Mouse (Mus musculus): Measurements from ENCODE around the gene Susd1.

Gene Susd1

DNA sequence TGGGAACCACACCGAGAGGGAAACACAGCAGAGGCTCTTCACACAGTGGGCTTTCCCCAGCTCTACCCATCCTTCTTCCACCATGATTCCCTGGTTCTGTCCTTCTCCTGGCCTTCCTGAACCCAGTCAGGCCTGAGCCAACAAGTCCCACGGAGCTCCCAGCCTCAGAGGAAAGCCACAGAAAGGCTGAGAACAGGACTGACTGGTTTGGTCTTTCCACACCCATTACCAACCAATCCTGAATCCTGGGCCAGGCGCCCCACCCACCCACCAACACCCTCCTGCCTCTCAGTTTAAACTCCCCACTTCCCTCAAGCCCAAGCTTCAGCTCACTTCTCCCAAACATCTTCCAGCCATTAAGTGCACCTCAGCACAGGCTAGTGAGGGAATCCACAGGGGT, 4.4 kb downstream of the Susd1 start:
- no peak for DNase-seq (ENCODE audit: low read depth)

DNA sequence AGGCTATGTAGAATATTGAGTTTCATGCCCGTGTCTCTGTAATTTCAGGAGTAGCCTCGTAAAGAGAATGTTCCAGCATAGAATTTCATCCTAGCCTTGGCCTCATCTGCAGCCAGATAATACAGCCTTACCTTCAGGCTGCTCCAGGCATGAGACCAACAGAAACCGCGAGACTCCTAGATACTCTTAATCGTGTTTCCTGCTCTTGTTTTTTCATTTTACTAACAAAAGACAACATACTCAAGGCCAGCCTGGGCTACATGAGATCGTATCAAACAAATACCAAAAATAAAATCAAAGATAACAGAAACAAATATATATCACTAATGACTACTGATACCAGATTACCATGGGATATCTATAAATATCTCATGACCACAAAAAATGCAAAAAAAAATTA, 9.3 kb downstream of the Susd1 start:
- no peak for DNase-seq (ENCODE audit: low read depth)

DNA sequence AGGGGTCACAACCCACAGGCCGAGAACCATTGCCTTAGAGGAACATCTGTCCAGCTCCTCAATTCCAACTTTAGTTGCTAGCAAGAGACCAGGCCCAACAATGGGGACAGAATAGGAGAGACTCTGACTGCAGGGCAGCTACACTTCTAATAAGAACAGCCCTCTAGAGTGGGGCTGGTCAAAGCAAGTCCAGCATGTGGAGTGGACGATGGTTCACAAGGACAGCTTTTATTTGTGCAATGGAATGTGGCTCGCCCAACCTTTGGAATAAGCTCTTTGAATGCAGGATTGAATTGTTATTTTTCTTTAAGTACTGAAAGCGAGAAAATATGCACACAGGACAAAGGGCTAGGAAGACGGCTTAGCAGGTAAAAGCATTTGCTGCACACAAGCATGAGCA, 12.0 kb downstream of the Susd1 start:
- DNase-seq (ENCODE audit: low read depth): no peak

DNA sequence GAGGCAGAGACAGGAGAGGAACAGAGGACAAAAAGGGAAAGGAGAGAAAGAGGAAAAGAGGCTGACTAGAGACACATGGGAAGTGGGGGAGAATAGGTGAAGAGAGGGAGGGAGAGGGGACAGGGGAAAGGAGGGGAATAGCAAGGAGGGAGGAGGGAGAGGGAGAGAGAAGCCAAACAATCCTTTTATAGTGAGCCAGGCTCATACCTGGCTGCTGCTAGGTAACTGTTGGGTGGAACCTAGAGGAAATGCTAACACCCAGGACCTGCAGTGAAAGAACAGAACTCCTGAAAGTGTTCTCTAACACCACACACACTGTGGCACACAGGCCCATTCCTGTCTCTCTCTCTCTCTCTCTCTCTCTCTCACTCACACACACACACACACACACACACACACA, 15.6 kb downstream of the Susd1 start:
- DNase-seq (ENCODE audit: low read depth): no peak

DNA sequence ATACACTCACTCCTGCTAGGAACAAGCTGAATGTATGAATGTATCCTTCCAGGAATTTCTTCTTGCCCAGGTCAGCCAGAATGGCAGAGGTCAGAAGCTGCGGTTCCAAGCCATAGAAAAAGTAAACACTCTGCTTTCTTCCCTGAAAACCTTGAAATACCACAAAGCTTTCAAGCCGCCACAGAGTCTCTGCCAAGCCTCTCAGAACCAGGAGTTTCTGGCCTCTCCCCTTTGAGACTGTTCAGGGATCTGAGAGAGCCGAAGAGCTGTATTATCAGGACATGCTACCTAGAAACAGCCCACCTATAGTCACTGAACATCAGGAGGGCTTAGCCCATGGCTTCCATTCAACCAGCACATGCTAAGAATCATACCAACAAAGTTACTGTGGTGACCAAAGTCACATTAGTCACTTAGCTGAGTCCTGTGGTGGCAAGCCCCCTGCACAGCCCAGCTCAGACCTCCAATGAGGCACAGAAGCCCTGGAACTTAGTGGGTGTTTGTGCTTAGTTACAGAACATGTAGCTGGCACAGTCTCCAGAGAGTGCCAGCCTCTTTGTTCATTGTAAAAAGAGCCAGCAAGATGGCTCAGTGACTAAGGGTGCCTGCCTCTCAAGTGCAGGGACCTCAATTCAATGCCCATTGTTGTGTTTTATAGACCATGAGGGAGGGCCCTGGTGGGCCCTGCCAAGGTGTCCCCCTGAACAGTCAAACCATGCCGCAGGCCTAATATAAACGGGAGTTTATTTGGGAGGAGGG, 16.2 kb downstream of the Susd1 start:
- DNase-seq (ENCODE audit: low read depth): no peak

DNA sequence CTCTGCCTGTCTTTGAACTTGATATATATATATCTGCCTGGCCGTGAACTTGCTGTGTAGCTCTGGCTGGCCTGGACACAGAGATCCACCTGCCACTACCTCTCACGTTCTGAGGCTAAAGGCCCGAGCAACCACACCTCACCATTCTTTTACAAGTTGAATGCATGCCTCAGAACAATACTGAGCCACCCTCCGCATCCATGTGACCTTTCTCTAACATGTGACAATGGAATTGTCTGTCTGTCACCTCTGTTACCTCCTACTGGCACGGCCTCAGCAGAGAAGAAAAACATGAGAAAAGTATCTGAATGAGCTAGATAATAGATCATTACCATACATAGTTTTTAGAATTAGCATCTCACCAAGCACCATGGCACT, 17.1 kb downstream of the Susd1 start:
- DNase-seq (ENCODE audit: low read depth): no peak

DNA sequence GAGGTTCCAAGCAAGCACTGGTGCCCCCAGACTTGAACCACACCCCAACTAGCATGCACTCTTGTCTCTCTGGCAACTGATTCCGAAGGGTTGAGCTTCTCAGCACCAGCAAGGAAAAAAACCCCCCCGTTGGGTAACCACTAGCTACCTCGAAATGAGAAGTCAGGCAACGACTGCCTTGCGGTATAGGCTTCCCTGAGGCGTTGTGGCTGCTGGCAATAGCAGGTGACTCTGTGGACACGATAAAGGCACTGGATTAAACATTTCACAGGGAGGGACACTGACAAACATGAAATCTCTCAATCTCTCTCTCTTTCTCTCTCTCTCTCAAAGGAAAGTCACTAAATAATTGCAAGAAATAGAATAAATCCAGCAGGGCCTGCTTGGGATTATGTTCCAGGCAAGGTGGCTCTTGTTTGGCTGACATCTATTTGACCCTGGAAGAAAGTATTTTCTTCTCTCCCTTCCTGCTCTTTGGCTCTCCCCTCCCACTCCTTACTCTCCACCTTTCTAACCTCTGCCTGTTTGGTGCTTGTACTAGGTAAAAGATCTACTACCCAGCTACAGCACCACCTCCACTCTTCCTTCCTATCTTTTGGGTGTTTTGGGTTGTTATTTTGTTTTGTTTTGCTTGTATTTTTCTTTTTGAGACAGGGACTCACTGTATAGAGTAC, 17.6 kb downstream of the Susd1 start:
- DNase-seq (ENCODE audit: low read depth): no peak

DNA sequence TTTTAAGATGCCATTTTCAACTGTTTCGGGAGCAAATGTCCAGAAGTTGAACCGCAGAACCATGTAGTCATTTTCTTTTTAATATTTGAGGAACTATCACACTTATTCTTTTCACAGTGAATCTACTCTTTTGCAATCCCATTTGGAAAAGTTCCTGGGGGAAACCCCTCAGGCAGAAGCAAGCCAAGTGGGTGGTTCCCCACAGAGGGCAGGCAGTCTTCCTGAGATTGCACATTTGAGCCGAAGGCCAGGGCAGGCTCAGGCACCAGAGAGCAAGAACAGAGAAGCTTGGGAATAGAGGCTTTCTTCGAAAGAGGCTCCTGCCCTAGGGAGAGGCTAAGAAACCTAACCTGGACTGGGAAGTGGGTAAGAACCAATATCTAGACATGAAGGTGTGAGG, 19.2 kb downstream of the Susd1 start:
- DNase-seq (ENCODE audit: low read depth): no peak

DNA sequence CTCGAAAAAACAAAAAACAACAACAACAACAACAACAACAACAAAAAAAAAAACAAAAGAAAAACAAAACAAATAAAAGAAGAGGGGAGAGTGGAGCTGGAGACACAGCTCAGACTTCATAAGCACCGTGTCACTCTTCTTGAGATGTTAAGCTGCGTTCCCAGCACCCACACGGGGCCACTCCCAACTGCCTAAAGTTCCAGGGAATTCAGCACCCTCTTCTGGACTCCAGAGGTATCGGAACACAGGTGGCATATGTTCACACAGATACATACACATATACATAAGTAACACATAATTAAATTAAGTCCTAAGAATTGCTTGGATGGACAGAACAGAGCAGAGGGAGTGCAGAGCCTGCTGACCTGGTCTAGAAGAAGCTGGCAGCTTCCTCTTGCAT, 25.0 kb downstream of the Susd1 start:
- no peak for DNase-seq (ENCODE audit: low read depth)

DNA sequence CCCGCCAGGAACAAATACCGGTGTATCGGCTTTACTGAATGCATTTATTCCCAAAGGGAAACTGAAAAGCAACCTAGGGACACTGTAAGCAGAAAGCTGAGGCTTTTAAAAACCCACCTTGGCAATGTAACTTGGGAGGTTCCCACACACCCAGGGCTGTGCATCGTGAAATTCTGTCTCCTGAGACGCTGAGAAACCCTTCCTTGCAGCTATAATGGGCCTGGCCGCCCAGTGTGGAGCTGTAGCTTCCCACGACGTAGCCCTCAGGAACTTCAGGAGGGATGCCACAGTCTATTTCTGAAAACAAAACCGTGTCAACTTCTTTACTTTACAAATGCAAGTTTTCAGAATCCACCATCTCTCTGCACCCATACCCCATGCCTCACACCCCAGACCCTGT, 27.3 kb downstream of the Susd1 start:
- DNase-seq (ENCODE audit: low read depth): no peak

DNA sequence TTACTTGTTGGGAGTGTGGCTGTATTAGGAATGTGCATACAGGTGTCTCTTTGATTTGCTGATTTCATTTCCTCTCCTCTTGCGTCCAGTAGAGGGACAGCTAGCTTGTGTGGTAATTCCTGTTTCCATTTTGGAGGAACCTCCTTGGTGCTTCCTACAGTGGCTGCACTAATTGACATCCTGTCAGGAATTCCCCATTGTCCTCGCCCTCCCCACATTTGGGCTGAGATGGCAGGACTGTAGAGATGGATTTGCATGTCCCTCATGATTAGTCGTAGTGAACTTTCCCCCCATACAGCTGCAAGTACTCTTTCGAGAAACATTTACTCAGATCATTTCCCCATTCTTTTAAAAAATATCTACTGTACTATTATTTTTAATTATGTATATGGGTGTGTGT, 30.7 kb downstream of the Susd1 start:
- no peak for DNase-seq (ENCODE audit: low read depth)

DNA sequence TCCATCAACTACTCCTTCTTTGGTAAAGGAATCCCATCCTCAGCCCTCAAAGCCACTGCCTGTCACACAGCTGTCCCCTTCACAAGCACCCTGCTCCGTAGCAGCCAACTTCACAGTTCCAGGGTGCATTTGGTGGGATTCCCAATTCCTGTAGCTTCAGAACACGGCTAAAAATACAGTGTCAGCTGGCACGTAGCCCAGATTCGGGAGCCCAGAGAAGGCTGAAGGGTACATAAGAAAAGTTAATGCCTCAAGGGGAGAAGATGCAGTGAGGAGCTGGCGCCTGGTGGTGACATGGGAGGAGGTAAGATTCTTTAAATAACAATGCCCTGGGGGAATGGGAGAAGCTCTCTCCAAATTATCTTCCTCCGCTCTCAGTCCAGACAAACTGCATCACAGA, 34.1 kb downstream of the Susd1 start:
- no peak for DNase-seq (ENCODE audit: low read depth)

DNA sequence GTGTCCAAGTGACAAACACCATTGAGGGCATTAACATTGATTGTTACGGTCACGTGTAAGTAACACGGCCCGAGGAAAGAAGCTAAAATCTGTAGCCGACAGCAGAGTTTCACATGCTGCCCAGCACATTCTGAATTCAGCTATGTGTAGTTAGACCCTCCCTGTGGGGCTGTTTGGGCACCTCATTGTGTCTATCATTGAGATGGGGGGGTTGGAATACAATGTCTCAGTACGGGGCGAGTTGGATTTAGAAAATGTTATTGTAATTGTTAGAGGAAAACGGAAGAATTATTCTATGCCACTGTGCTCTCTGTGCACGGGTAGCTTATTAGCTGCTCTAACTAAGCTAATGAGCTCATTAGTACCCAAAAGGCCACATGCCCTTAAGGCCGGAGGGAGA, 37.5 kb downstream of the Susd1 start:
- no peak for DNase-seq (ENCODE audit: low read depth)

DNA sequence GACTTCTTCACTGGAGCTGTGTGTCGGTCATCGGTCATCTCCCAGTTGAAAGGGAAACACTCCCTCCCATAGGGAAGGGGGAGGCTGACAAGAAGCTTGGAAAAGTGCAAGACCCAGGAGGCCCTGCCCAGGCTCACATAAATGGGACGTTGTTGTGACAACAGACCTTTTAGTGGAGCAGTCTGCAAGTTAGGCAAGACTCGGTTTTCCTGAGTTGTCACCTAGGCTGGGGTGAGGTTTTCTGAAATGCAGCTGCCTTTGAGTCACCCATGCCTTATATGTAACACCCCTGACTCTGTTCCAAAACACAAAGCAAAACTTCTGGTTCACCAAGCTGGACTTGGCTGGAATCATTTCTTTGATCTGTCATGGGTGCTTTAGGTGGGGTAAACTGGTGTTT, 39.1 kb downstream of the Susd1 start:
- DNase-seq (ENCODE audit: low read depth): no peak

DNA sequence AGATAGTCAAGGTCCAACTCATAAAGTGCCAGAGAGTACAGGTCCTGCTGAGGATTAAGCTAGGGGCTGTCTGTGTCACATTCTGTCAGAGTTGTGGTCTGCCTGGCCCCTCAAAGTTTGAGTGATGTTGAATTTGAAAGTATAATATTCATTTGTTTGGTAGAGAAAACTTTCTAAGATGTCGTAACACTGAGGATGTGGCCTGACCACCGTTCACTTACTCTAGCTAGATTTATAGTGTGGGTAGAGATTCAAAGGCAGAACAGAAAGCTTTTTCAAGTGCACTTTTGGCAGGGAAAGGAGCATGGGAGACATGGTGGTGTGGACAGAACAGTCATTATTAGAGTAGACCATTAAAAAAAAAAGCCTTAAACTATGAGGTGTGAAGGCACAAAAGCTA, 42.9 kb downstream of the Susd1 start:
- DNase-seq (ENCODE audit: low read depth): no peak

DNA sequence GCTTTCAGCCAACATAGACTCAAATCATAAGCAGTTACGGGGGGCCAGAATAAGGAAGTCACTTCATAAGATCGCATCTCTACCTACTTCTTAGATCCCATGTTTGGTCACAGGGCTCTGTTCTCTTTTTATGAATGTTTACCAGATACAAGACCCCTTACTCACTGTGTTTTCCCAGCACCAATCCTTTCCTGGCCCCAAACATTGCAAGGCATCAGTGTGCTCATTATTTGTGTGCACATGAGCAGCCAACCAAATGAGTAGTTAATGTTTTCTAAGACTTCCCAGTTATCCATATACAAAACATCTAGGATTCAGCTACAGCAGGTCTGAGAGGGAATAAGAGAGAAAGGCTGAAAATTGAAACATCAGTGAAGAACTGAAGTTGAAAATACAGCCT, 44.3 kb downstream of the Susd1 start:
- no peak for DNase-seq (ENCODE audit: low read depth)

DNA sequence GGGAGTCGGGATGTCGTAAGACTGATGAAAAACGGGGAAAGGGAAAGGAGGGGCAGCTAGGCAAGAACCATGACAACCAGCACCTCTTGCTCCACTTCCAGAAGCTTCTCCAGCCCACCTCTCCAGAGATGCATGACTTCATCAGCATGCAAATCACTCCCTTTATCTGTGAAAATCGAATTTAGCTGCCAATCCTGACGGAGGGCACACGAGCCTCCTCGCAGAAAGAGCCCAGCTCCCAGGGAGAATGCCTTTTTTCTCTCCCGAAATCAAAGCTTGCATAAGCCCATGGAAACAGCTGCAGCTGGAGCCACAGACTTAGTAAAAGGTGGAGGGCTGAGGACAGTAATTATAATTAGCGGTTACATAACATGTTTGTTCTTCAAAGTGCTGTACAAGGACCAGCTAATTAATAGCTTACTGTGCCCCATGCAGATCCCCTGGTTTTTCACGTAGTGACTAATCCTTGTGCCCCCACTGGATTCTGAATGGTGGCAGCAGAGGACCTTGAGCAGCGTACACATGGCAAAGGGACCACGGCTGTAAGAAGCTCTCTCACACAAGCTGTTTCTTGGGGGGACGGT, 49.9 kb downstream of the Susd1 start:
- no peak for DNase-seq (ENCODE audit: low read depth)

DNA sequence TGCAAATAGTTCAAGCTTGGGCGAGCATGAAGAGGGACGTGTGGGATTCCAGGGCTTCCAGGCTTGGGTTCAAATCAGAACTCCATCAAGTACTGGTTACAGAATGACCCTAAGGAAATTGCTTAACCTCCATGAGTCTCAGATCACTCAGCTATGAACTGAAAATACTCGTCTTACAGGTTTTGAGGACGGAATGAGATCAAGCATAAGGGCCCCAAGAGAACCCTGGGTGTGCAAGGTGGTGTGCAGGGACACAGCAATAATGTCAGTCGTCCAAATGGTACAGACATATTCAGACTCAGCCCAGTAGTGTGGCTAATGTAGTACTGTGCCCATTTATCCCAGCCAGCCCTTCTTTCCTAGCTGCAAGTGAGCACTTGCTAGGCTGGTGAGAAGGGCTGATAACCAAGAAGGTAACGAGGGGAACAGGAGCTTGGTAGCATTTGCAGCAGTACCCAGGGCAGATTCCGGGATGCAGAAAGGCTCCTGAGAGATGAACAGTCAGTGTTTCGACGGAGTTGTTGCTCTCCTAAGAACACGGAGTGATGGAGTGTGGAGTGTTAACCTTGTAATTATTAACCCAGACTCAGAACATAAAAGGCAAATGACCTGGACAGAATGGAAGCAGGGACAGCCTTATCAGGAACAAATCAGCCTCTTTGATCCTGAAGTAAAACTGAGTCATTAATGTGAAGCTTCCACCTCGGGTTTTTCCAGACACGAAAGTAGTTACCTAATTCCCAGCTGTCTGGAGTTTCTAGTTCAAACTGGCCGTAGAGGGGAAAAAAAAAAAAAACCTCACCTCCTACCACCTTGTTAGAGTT, 50.8 kb downstream of the Susd1 start:
- no peak for DNase-seq (ENCODE audit: low read depth)

DNA sequence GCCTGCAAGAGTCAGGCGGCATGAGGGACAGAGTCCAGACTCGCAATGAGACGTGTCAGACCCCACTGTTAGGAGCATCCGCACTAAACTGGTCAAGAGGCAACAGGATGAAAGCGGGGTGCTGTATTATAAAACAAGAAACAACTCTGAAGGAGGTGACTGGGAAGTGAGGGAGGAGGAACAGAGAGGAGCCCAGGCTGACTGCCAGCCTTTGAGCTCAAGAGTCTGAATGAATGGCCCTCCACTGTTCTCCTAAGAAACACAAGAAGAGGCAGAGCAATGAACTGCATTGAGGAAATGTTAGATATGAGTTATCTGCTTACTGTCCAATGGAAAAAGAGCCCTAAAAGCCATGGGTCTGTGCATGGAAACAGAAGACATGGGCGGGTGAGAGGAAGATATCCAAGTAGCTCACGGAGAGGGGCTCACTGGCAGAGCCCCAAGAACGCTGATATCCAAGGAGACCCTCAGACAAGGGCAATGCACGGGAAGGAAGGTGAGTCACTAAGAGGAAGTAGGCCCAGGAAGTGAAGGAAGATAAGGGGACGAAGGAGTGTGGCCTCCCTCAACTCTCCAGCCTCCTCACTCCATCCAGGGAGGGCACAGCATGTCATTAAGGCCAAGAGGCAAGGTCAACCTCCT, 53.1 kb downstream of the Susd1 start:
- no peak for DNase-seq (ENCODE audit: low read depth)

DNA sequence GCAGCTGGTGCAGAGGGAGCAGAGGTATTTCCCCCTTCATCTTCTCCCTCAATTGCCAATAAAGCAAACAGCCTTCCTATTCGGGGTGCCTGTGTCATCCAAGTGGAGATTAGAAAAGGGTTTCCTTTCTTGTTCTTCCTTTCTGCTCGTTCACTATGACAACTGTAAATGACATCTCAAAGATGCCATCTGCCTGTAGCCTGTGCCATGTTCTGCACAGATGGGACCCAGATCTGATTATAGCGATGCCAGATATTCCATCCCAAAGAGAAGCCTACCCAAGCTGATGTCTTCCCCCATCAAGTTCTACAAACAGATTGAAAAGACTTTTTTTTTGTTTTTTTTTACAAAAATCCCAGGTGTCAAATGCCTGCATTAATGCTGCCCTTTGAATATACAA, 54.6 kb downstream of the Susd1 start:
- DNase-seq (ENCODE audit: low read depth): no peak

DNA sequence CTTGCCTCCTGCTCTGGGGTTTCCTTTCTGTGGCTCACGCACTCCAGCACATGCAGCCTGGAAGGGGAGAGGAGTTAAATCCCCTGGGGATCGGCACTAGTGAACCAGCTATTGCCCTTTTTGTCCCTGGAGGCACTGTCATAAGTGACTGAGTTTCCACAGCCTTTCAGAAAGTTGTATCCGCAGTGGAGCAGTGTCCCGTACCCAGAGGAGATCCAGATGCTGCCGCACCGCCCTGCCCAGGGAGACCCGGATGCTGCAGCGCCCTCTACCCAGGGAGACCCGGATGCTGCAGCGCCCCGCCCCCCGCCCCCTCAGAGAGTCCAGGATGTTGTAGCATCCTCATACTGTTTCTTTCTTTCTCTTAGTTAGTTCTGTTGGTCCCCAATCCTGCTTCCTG, 56.3 kb downstream of the Susd1 start:
- no peak for DNase-seq (ENCODE audit: low read depth)

DNA sequence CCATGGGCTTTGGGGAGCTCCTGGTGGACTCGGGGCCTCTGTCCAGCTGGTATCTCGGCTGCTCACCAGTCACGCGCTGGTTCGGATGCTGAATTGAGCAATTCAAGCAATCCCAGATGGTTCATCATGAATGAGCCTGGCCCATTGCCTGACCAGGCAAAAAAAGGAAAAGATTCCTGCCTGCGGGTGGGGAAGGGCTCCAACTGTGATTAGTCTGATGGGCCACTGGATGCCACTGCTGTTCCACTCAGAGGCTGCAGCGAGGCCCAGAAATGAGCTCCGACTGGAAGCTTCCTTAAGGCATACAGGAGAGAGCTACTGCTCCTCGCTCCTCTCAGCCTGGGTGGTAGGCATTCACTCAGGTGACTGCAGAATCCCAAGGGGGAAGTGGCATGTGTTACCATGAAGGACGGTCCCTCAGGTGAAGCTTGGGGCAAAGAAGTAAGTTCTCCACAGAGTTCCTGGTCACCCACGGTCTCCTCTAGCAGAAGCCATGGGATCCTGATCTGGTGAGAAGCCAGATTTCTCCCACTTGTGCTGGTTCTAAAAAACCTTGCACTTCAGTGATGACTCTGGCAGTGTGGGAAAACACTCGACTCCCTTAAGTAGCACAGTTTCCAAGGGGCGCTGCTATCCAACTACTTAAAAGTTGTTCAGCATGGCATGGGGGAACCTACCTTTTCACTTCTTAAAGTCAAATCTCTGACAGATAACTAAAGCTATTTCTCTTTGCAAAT, 57.3 kb downstream of the Susd1 start:
- no peak for DNase-seq (ENCODE audit: low read depth)

Data from c-Kit-positive CD71-negative TER-119-negative erythroid progenitor cells, embryonic 14.5 days (primary cell).